Mouse (Mus musculus): ENCODE measurements at regions not wholly inside any gene's neighbourhood (a gene's known extent, or its start where the extent isn't known, plus 50 kb on each side); places are given as distances from the start of the nearest gene placed in this dataset.

GRCm38 (mm10) chr11:19767316-19767715 is 156.9 kb upstream of the Spred2 start:
- no peak for TF ChIP-seq POLR2A (IDR thresholded peaks at IDR 0.05; ENCODE audit: borderline replicate concordance, extremely low read depth, insufficient read depth, insufficient read length, poor library complexity, severe bottlenecking)
- no peak for TF ChIP-seq CTCF (IDR thresholded peaks at IDR 0.05; ENCODE audit: borderline replicate concordance, extremely low read depth, insufficient read depth, insufficient read length)

Measured in brain, embryonic 14.5 days (tissue).